Mouse (Mus musculus): ENCODE results near the gene Ltbp2. TPM values are rescaled to one million over a fixed set of nuclear protein-coding genes. Genes with fewer than 3 reads are reported as not detected.

Gene Ltbp2
- polyA plus RNA-seq, 1 experiment from 2014 or later, result 0.93 TPM

DNA sequence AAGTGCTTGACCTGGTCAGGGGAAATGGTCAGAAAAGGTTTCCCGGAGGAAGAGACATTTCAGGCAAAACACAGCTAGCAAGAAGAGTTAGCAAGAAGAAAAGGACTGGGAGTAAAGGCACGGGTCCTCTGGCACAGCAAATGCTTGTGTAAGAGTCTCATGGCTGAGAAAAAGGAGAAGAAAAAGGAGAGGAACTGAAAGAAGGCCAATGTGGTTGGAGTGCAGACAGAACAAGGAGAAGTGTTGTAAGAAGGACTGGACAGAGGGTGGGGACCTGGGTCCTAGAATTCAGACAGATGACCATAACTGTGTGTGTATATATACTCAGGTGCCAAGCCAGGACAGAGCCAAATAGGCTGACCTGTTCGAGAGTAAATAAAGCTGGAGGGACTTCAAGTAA is 128.2 kb downstream of the Ltbp2 start:
- Histone ChIP-seq H3K27me3 (no peaks in the 10 kb centered on the region), H3K9me3 (no peaks in the 10 kb centered on the region), H3K4me2 (replicated peaks) (no peak overlapping the region), H3K4me1 (0 out of 2 replicates have a peak, but pooled peaks cover 3% of the 10 kb centered on the region), H3K4me3 (no peak overlapping the region), H3K9ac (no peak overlapping the region), H3K27ac (no peak overlapping the region), H3K36me3 (no peaks in the 10 kb centered on the region)
- 73% methylated on average over 3 of the region's 3 CpGs for WGBS
- no peak for ATAC-seq (ENCODE audit: insufficient number of reproducible peaks, insufficient read depth, low FRiP score, low TSS enrichment)

DNA sequence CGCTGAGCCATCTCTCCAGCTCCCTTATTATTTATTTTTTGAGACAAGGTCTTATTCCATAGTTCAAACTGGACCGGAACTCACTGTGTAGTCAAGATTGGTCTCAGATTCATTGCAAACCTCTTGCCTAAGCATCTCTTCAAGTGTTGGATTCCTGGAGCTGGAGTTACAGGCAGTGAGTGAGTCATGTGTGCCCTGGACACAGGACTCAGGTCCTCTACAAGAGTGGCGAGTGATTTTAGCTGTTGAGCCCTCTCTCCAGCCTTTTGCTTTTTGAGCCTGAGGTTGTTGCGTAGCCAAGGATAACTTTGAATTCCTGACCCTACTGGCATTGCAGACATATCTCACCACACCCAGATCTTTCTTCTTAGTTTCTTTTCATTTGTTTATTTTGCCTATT is 130.6 kb downstream of the Ltbp2 start:
- no peaks in the 10 kb centered on the region for H3K36me3 ChIP-seq
- H3K9me3 ChIP-seq, result no peaks in the 10 kb centered on the region
- H3K27me3 ChIP-seq, result no peaks in the 10 kb centered on the region
- no peak for ATAC-seq (ENCODE audit: insufficient number of reproducible peaks, insufficient read depth, low FRiP score, low TSS enrichment)
- no peak overlapping the region for H3K4me3 ChIP-seq
- no peak overlapping the region for H3K9ac ChIP-seq
- 55% methylated on average over 4 of the region's 4 CpGs for WGBS
- no peak overlapping the region for H3K27ac ChIP-seq
- no peaks in the 10 kb centered on the region for H3K4me1 ChIP-seq
- H3K4me2 ChIP-seq (replicated peaks), result no peak overlapping the region

- no peak overlapping the region for H3K4me2 ChIP-seq (replicated peaks)
- H3K9me3 ChIP-seq, result no peaks in the 10 kb centered on the region
- 89% methylated on average over 10 of the region's 10 CpGs for WGBS
- no peak for ATAC-seq (ENCODE audit: insufficient number of reproducible peaks, insufficient read depth, low FRiP score, low TSS enrichment)
- H3K9ac ChIP-seq, result no peak overlapping the region
- H3K36me3 ChIP-seq, result no peaks in the 10 kb centered on the region
- no peak overlapping the region for H3K4me3 ChIP-seq
- no peaks in the 10 kb centered on the region for H3K4me1 ChIP-seq
- H3K27me3 ChIP-seq, result no peaks in the 10 kb centered on the region
- H3K27ac ChIP-seq, result no peak overlapping the region
These were observed 132.8 kb downstream of the Ltbp2 start for GRCm38 (mm10) chr12:84743496-84743895.

GRCm38 (mm10) chr12:84733366-84733765 is 143.0 kb downstream of the Ltbp2 start:
- H3K4me1 ChIP-seq, result no peaks in the 10 kb centered on the region
- H3K27me3 ChIP-seq, result no peaks in the 10 kb centered on the region
- no peak overlapping the region for H3K4me3 ChIP-seq
- no peaks in the 10 kb centered on the region for H3K9me3 ChIP-seq
- H3K4me2 ChIP-seq (replicated peaks), result no peak overlapping the region
- no peak for ATAC-seq (ENCODE audit: insufficient number of reproducible peaks, insufficient read depth, low FRiP score, low TSS enrichment)
- no peak overlapping the region for H3K27ac ChIP-seq
- 72% methylated on average over 13 of the region's 13 CpGs for WGBS
- H3K36me3 ChIP-seq, result no peaks in the 10 kb centered on the region
- no peak overlapping the region for H3K9ac ChIP-seq

Other genes with a start within 250 kb of the Ltbp2 start
- gene Vrtn, start 235.5 kb downstream of the Ltbp2 start, polyA plus RNA-seq (2016; fragmentation: Nextera tagmentation; extraction: Ambion mirVana), result not detected in 2 replicates
- 0.12 and 0.20 TPM in 2 replicates for gene Syndig1l, start 177.7 kb downstream of the Ltbp2 start, polyA plus RNA-seq (2016; fragmentation: Nextera tagmentation; extraction: Ambion mirVana)
- gene Npc2, start 103.4 kb downstream of the Ltbp2 start, polyA plus RNA-seq (2016; fragmentation: Nextera tagmentation; extraction: Ambion mirVana), result 73.8 and 75.0 TPM in 2 replicates
- 147 and 159 TPM in 2 replicates for gene Isca2, start 103.3 kb downstream of the Ltbp2 start, polyA plus RNA-seq (2016; fragmentation: Nextera tagmentation; extraction: Ambion mirVana)
- gene Fcf1, start 94.4 kb upstream of the Ltbp2 start, polyA plus RNA-seq (2016; fragmentation: Nextera tagmentation; extraction: Ambion mirVana), result 142 and 152 TPM in 2 replicates
- 20.3 and 21.8 TPM in 2 replicates for gene Arel1, start 94.4 kb upstream of the Ltbp2 start, polyA plus RNA-seq (2016; fragmentation: Nextera tagmentation; extraction: Ambion mirVana)
- 37.0 and 39.6 TPM in 2 replicates for gene Ylpm1, start 119.8 kb upstream of the Ltbp2 start, polyA plus RNA-seq (2016; fragmentation: Nextera tagmentation; extraction: Ambion mirVana)
- gene Prox2, start 234.2 kb upstream of the Ltbp2 start, polyA plus RNA-seq (2016; fragmentation: Nextera tagmentation; extraction: Ambion mirVana), result 3.7 and 4.4 TPM in 2 replicates
- gene Dlst, start 234.3 kb upstream of the Ltbp2 start, polyA plus RNA-seq (2016; fragmentation: Nextera tagmentation; extraction: Ambion mirVana), result 110 and 117 TPM in 2 replicates

Measured in embryonic facial prominence, embryonic 12.5 days (tissue).